Mouse (Mus musculus) heart, embryonic 11.5 days (tissue): Measurements from ENCODE around the gene Mndal. TPM values are rescaled to one million over a fixed set of nuclear protein-coding genes. Genes with fewer than 3 reads are reported as not detected.
"Not testable (repeated sequence)": the region's sequence is repeated elsewhere in the genome, so short reads cannot be mapped to it uniquely, and the experiment has no call there.

ENCODE experiments used
- ATAC-seq: fragments of 200-750 bp; cut with Nextera tagmentation; replicated peaks from 2 replicates; pipeline ENCODE4 v1.8.0; 2017; ENCODE audit warnings: moderate library complexity; ENCODE audit not compliant: insufficient number of reproducible peaks, low FRiP score, low TSS enrichment
- H3K27ac ChIP-seq: fragments of 300-500 bp; sonication (generic); 2 replicates; pipeline ENCODE4 v1.5.1; 2014; ENCODE audit warnings: mild to moderate bottlenecking, low read depth, low read length
- H3K27me3 ChIP-seq: fragments of 300-500 bp; sonication (generic); 2 replicates; pipeline ENCODE4 v1.6.1; 2014; ENCODE audit warnings: mild to moderate bottlenecking, low read length, mixed read lengths; ENCODE audit not compliant: control insufficient read depth, insufficient read depth
- H3K36me3 ChIP-seq: fragments of 300-500 bp; sonication (generic); 2 replicates; pipeline ENCODE4 v1.6.1; 2014; ENCODE audit warnings: mild to moderate bottlenecking, low read length, moderate library complexity, mixed read lengths; ENCODE audit not compliant: control insufficient read depth, insufficient read depth
- H3K4me1 ChIP-seq: fragments of 300-500 bp; sonication (generic); 2 replicates; pipeline ENCODE4 v1.6.1; 2014; ENCODE audit warnings: low read length; ENCODE audit not compliant: control insufficient read depth, insufficient read depth
- H3K4me2 ChIP-seq: fragments of 300-500 bp; sonication (generic); 2 replicates; pipeline ENCODE4 v1.6.1; 2014; ENCODE audit warnings: mild to moderate bottlenecking, moderate library complexity
- H3K4me3 ChIP-seq: fragments of 300-500 bp; sonication (generic); 2 replicates; pipeline ENCODE4 v1.5.1; 2014; ENCODE audit warnings: low read depth, low read length
- H3K9ac ChIP-seq: fragments of 300-500 bp; sonication (generic); 2 replicates; pipeline ENCODE4 v1.6.1; 2014; ENCODE audit warnings: mild to moderate bottlenecking, low read depth, low read length, moderate library complexity
- H3K9me3 ChIP-seq: fragments of 300-500 bp; sonication (generic); replicated peaks from 2 replicates; pipeline ENCODE4 v1.6.1; 2016; ENCODE audit warnings: low read length; ENCODE audit not compliant: control insufficient read depth
- WGBS: fragments of 180-500 bp; shearing (Covaris S2); extraction: QIAGEN DNeasy Blood & Tissue Kit; methylation state at CpG from one replicate; pipeline ENCODE4 v1.1.7; 2014; ENCODE audit not compliant: insufficient replicate concordance; 5-methylcytosine and 5-hydroxymethylcytosine counted together
- polyA plus RNA-seq: library from polyadenylated mRNA; unstranded; fragments of >200 nt; fragmentation: Nextera tagmentation; extraction: Ambion mirVana; gene quantifications from 2 replicates; pipeline ENCODE4 v1.2.1, GENCODE M21; 2014

Gene Mndal
- polyA plus RNA-seq, 1 experiment from 2014 or later = 3.7 TPM

GRCm38 (mm10) chr1:173911808-173912464, 30.4 kb downstream of the Mndal start:
- no peak overlapping the region for H3K27ac ChIP-seq
- no peaks in the 10 kb centered on the region for H3K36me3 ChIP-seq
- no peaks in the 10 kb centered on the region for H3K27me3 ChIP-seq
- no peak overlapping the region for H3K4me2 ChIP-seq
- H3K4me1 ChIP-seq = no peaks in the 10 kb centered on the region
- no peak for ATAC-seq
- H3K9me3 ChIP-seq = no peaks in the 10 kb centered on the region
- no peak overlapping the region for H3K9ac ChIP-seq
- no peak overlapping the region for H3K4me3 ChIP-seq
- WGBS = 78% methylated on average over 2 of the region's 2 CpGs

GRCm38 (mm10) chr1:173908390-173908789, 33.9 kb downstream of the Mndal start:
- not testable (repeated sequence) for H3K36me3 ChIP-seq, H3K4me3 ChIP-seq, H3K9ac ChIP-seq, H3K4me2 ChIP-seq, H3K27ac ChIP-seq, H3K4me1 ChIP-seq, H3K27me3 ChIP-seq, ATAC-seq, H3K9me3 ChIP-seq

GRCm38 (mm10) chr1:173905885-173906284, 36.4 kb downstream of the Mndal start:
- ATAC-seq, H3K27me3 ChIP-seq, H3K9ac ChIP-seq, H3K4me1 ChIP-seq, H3K27ac ChIP-seq, H3K9me3 ChIP-seq, H3K4me3 ChIP-seq, H3K36me3 ChIP-seq, H3K4me2 ChIP-seq: not testable (repeated sequence)
- WGBS = 76% methylated on average over 2 of the region's 4 CpGs

- not testable (repeated sequence) for H3K27ac ChIP-seq, H3K36me3 ChIP-seq, H3K27me3 ChIP-seq, H3K4me3 ChIP-seq, ATAC-seq, H3K4me2 ChIP-seq, H3K9me3 ChIP-seq, H3K4me1 ChIP-seq, H3K9ac ChIP-seq
These were observed 52.5 kb downstream of the Mndal start for GRCm38 (mm10) chr1:173889741-173890140.

DNA sequence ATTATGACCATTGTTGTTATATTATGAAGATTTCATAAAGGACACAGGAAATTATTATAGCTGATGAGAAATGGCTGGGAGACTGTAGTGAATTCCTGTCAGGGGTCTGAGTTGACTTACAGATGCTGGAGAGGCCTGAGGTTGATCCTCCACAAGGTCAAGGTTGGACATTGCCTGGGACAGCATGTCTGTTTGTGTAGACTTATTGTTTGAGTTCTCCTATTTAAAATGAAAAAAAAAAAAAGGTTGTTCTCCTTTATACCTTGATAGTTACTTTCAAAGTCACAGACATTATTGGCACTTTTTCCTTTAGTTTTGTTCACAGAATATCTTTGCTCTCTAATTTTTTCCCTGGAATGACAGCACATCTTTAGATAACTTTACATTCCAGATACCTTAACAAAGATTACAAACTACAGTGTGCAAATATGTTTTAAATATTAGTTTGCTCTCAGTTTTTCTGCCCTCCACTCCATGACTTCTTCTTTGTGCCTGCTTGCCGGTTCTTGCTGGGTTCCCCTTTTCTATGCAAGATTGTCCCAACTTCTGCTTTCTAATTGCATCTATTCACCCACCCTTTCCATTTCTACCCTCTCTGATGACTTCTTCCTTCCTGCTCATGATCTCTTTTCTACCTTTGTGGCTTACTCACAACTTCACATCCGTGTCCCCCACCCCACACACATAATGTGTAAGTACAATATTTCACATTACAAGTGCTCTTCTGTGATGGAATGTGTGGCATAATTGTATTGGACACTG, 55.1 kb downstream of the Mndal start:
- not testable (repeated sequence) for H3K9ac ChIP-seq, H3K27me3 ChIP-seq, H3K36me3 ChIP-seq, H3K4me2 ChIP-seq, H3K9me3 ChIP-seq, H3K4me3 ChIP-seq, H3K27ac ChIP-seq, H3K4me1 ChIP-seq, ATAC-seq
- WGBS = 70% methylated on average over 1 of the region's 2 CpGs

GRCm38 (mm10) chr1:173880004-173880666, 62.2 kb downstream of the Mndal start:
- H3K9me3 ChIP-seq, H3K27ac ChIP-seq, H3K4me1 ChIP-seq, H3K9ac ChIP-seq, H3K4me2 ChIP-seq, ATAC-seq, H3K4me3 ChIP-seq, H3K27me3 ChIP-seq, H3K36me3 ChIP-seq: not testable (repeated sequence)
- WGBS = 63% methylated on average over 3 of the region's 3 CpGs

DNA sequence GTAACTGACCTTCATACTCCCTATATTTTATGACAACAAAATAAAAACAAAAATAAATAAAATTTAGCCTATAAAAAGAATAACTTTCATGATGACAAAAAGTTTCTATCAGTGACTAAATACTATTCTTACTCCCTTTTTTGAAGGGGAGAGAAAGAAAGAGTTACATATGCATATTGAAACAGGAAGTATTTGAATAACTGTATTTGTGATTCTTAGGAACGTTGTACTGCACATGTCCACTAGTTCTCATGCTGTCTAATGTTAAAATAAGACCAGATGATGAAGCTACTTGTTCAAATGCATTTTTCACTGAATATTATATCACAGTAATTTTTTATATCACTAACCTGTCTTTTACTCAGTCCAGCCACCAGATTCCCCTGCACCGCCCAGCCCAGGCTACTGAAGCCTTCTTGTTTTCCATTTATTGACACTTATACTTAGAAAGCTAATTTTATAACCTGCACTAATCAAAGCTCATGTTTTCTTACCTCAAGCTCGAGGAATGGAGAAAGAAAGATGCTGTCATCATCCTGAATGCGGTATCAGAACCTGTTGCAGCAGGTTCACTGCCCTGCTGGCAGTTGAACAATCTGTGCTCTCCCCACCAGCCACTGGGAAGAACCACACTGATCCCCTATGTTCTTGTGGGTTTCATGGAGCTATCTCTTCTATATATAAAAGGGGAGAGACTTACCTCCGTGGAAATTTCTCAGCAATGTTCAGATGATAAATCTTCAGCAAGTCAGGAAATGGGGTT, 62.9 kb downstream of the Mndal start:
- not testable (repeated sequence) for H3K27me3 ChIP-seq, H3K36me3 ChIP-seq, H3K4me1 ChIP-seq, H3K9me3 ChIP-seq, H3K4me3 ChIP-seq, H3K4me2 ChIP-seq, H3K9ac ChIP-seq, ATAC-seq, H3K27ac ChIP-seq
- 76% methylated on average over 5 of the region's 5 CpGs for WGBS

GRCm38 (mm10) chr1:173878264-173878663, 64.0 kb downstream of the Mndal start:
- not testable (repeated sequence) for H3K36me3 ChIP-seq, ATAC-seq, H3K9ac ChIP-seq, H3K4me3 ChIP-seq, H3K4me1 ChIP-seq, H3K4me2 ChIP-seq, H3K27ac ChIP-seq, H3K9me3 ChIP-seq, H3K27me3 ChIP-seq
- 84% methylated on average over 6 of the region's 6 CpGs for WGBS
